In the genomic region with DNA sequence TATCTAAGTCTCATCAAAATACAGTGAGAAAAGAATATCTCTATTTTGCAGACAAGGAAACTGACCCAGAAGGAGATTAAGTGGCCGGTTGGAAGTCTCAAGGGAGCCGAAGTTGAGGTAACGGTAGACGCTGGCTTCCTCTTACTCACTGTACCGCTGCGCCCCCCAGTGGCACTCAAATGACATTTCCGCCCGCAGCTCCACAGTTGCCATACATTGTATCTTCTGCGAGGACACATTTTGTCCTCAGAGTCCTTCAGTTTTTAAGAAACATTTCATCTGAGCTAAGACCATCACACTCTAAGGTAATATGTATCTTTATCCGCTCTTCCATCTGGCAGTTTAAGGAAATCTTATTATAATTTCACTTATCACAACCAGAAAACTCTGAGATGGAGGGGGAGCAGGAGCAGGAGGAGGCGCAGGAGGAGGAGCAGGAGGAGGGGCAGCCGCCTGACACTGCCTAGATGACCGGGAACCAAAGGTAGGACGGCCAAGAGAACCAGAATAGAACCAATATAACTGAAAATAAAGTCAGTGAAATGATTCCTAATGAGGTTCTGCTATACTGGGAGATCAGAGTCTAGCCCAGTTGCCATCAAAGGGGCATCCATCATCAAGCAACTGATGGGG, we compare ENCODE assay signal across 8 mouse cellular contexts. TPM values are rescaled to one million over a fixed set of nuclear protein-coding genes. Genes with fewer than 3 reads are reported as not detected.
DNase-seq lines count a peak whose midpoint lies in the region; ATAC-seq and TF ChIP-seq lines count a peak whose summit lies in the region.

No protein-coding gene starts in this region.

- H3K27ac ChIP-seq in heart, embryonic 12.5 days (ENCODE audit: poor library complexity, severe bottlenecking), result no peak overlapping the region
- H3K27ac ChIP-seq in intestine, postnatal 0 days (ENCODE audit: low read depth, low read length), result no peak overlapping the region
- H3K27ac ChIP-seq in midbrain, embryonic 13.5 days, result no peak overlapping the region

- no peaks in the 10 kb centered on the region for H3K36me3 ChIP-seq in heart, embryonic 12.5 days
- H3K36me3 ChIP-seq in intestine, postnatal 0 days (ENCODE audit: control insufficient read depth, insufficient read depth), result no peaks in the 10 kb centered on the region
- no peaks in the 10 kb centered on the region for H3K36me3 ChIP-seq in midbrain, embryonic 13.5 days

- H3K9me3 ChIP-seq in heart, embryonic 12.5 days (replicated peaks), result no peaks in the 10 kb centered on the region
- no peaks in the 10 kb centered on the region for H3K9me3 ChIP-seq in intestine, postnatal 0 days (ENCODE audit: control insufficient read depth)
- no peaks in the 10 kb centered on the region for H3K9me3 ChIP-seq in midbrain, embryonic 13.5 days

- DNase-seq in heart, adult 11 months, result peak; percentile 91
- peak; percentile 74 for DNase-seq in gastrocnemius, postnatal 10 days
- DNase-seq in left cerebral cortex, postnatal 25 days (ENCODE audit: low spot score in 2 of 2), result peak; percentile 85 to 91
- DNase-seq in spleen, adult 18-20 months, result peak; percentile 58 to 82

- no peak overlapping the region for H3K4me3 ChIP-seq in heart, embryonic 12.5 days
- H3K4me3 ChIP-seq in intestine, postnatal 0 days (ENCODE audit: low read depth, low read length), result no peak overlapping the region
- no peak overlapping the region for H3K4me3 ChIP-seq in midbrain, embryonic 13.5 days (replicated peaks)

- no peak overlapping the region; the same call in 1 of the 2 replicates for H3K4me2 ChIP-seq in heart, embryonic 12.5 days
- no peak overlapping the region for H3K4me2 ChIP-seq in intestine, postnatal 0 days (replicated peaks; ENCODE audit: low read depth)
- H3K4me2 ChIP-seq in midbrain, embryonic 13.5 days (replicated peaks), result no peak overlapping the region

- intact Hi-C loops in left cerebral cortex, postnatal 25 days (cut with DNase I), result loop anchor here (1.0 to 5.0 kb wide), 3 partner anchors 93 to 323 kb away; no protein-coding TSS in a partner anchor

- WGBS in heart, embryonic 12.5 days, result 7% methylated on average over 14 of the region's 14 CpGs
- 5% methylated on average over 14 of the region's 14 CpGs for WGBS in intestine, postnatal 0 days
- 6% methylated on average over 14 of the region's 14 CpGs for WGBS in midbrain, embryonic 13.5 days

- no peak overlapping the region for H3K9ac ChIP-seq in heart, embryonic 12.5 days
- H3K9ac ChIP-seq in intestine, postnatal 0 days (ENCODE audit: low read depth, low read length), result no peak overlapping the region
- H3K9ac ChIP-seq in midbrain, embryonic 13.5 days (replicated peaks), result no peak overlapping the region

- H3K4me1 ChIP-seq in heart, embryonic 12.5 days (replicated peaks), result peaks cover 17% of the 10 kb centered on the region
- no peaks in the 10 kb centered on the region for H3K4me1 ChIP-seq in intestine, postnatal 0 days (replicated peaks; ENCODE audit: control insufficient read depth, insufficient read depth, low read length)
- H3K4me1 ChIP-seq in midbrain, embryonic 13.5 days (replicated peaks), result no peaks in the 10 kb centered on the region

- TF ChIP-seq CTCF in intestine, postnatal 0 days (IDR thresholded peaks at IDR 0.05; ENCODE audit: low read depth), result peak; percentile 96

- no peak for ATAC-seq in heart, embryonic 12.5 days (ENCODE audit: insufficient number of reproducible peaks, low FRiP score)
- peak; percentile 83 for ATAC-seq in common myeloid progenitor, adult 5-6 weeks (replicated peaks; ENCODE audit: low read depth, poor library complexity, severe bottlenecking)
- ATAC-seq in intestine, postnatal 0 days, result no peak
- peak; percentile 65; the same call in 1 of the 2 replicates for ATAC-seq in midbrain, embryonic 13.5 days

- no peaks in the 10 kb centered on the region for H3K27me3 ChIP-seq in heart, embryonic 12.5 days (replicated peaks)
- no peaks in the 10 kb centered on the region; the same call in 1 of the 2 replicates for H3K27me3 ChIP-seq in intestine, postnatal 0 days (replicated peaks; ENCODE audit: control insufficient read depth, insufficient read depth, low read length)
- H3K27me3 ChIP-seq in midbrain, embryonic 13.5 days, result no peaks in the 10 kb centered on the region

RNA-seq across cellular contexts. Expression of gene Dcp1a, which starts 19.3 kb away (rescaled TPM):
- 21.8 and 25.5 TPM in 2 replicates for polyA plus RNA-seq in heart, embryonic 12.5 days (2016; fragmentation: Nextera tagmentation; extraction: Ambion mirVana)
- total RNA-seq in common myeloid progenitor, adult 5-6 weeks (2017), result 26.4 and 32.9 TPM in 2 replicates
- total RNA-seq in gastrocnemius, postnatal 10 days (2021), result 10 to 100 TPM; 10.7 to 14.3 TPM
- polyA plus RNA-seq in intestine, postnatal 0 days (2015; fragmentation: Nextera tagmentation; extraction: Ambion mirVana), result 5.6 and 6.4 TPM in 2 replicates
- 10 to 100 TPM; 19.5 to 21.5 TPM for total RNA-seq in left cerebral cortex, postnatal 25 days (2021)
- polyA plus RNA-seq in midbrain, embryonic 13.5 days (2015; fragmentation: Nextera tagmentation; extraction: Ambion mirVana), result 22.5 and 23.2 TPM in 2 replicates

RNA-seq across cellular contexts. Expression of gene Cacna1d, which starts 31.2 kb away (rescaled TPM):
- 10.0 and 10.3 TPM in 2 replicates for polyA plus RNA-seq in heart, embryonic 12.5 days (2016; fragmentation: Nextera tagmentation; extraction: Ambion mirVana)
- 0.49 and 0.78 TPM in 2 replicates for total RNA-seq in common myeloid progenitor, adult 5-6 weeks (2017)
- total RNA-seq in gastrocnemius, postnatal 10 days (2021), result 1 to 10 TPM; 1.2 to 1.4 TPM
- 1.5 and 1.7 TPM in 2 replicates for polyA plus RNA-seq in intestine, postnatal 0 days (2015; fragmentation: Nextera tagmentation; extraction: Ambion mirVana)
- 10 to 100 TPM; 43.1 to 59.1 TPM for total RNA-seq in left cerebral cortex, postnatal 25 days (2021)
- polyA plus RNA-seq in midbrain, embryonic 13.5 days (2015; fragmentation: Nextera tagmentation; extraction: Ambion mirVana), result 5.5 and 5.6 TPM in 2 replicates

Comparison
In these comparisons a context has a peak if more than half of its experiments do, and no peak if none do; other contexts are left out.
1. ATAC-seq: peak in common myeloid progenitor, adult 5-6 weeks (single experiment) and midbrain, embryonic 13.5 days (single experiment); none in heart, embryonic 12.5 days (single experiment) and intestine, postnatal 0 days (single experiment).
2. RNA of gene Cacna1d, which starts 31.2 kb away (total RNA-seq): 43.1 to 59.1 TPM in left cerebral cortex, postnatal 25 days; 1.2 to 1.4 TPM in gastrocnemius, postnatal 10 days and 0.49 to 0.78 TPM in common myeloid progenitor, adult 5-6 weeks; every median in the first group is over 10 times any median in the second.
3. Peak in every context shown above with its lines, with median percentiles within 50 percentile points of each other: DNase-seq.